Mouse (Mus musculus) neural tube, embryonic 10.5 days (tissue): ENCODE results near the gene Srsf6.

Source experiments
- DNase-seq: peaks from one replicate; pipeline ENCODE4 v3.0.0-alpha.2; 2017; ENCODE audit warnings: low spot score; ENCODE audit errors: extremely low spot score

Gene Srsf6

DNA sequence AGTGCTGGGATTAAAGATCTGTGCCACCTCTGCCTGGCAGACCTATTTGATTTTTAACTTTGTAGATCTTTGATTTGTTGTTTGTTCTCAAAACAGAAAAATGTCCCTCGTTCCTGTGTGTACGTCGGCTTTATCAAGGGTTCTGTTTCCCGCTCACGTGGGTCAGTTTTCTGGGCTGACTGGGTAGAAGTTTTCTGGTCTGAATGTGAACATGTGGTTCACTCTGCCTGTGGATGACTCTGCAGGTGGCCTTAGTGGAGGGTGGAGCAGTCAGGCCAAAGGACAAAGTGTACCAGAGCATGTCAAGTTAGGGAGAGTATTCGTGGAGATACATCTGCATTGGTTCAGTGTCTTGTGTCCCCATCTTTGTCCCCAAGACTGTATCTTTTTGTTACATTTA, 53.1 kb downstream of the Srsf6 start:
- no peak for DNase-seq

DNA sequence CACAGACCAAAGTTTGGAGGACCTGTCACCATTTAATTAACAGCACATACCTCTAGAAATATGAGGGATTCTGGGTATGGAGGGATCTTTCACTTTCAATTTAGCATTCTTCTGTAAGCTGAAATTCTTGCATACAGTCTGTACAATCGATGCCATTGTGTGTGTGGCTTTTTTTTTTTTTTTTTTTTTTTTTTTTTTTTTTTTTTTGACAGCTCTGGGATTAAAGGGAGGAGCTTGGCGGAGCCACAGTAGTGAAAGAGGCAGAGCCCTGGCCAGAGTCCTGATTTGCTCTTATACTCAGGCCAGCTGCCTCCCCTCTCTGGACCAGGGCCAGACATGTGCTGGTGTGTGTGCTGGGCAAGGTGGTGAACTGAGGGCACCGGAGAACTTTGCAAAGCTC, 54.6 kb downstream of the Srsf6 start:
- DNase-seq: no peak
